In the genomic region with DNA sequence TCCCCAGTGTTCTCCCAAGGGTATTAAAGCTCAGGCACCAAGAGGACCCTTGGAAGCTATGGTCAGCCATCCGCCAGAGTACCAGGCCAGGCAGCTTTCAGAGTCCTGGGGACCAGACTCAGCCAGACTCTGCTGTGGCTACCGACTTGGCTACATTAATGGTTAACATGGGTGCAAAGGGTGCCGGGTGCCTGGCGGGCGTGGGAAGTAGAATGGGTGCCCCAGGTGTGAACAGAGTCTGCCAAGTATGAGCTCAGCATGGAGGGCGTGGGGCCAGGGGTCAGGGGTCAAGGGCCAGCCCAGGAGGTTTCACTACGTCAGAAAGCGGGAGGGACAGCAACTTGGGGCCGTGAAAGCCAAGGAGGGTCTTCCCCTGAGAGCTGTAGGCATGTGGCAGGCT, we compare ENCODE assay signal across 14 mouse cellular contexts. TPM values are rescaled to one million over a fixed set of nuclear protein-coding genes. Genes with fewer than 3 reads are reported as not detected.
DNase-seq lines count a peak whose midpoint lies in the region; ATAC-seq and TF ChIP-seq lines count a peak whose summit lies in the region.
"Had no signal": no experiment of that assay in that cellular context is flagged by ENCODE, and none has a peak within 500 bp of the region (broad histone marks: within the 10 kb centered on the region; RNA-seq: fewer than 3 reads in every experiment).

No protein-coding gene starts in this region.

- 40% methylated on average over 9 of the region's 9 CpGs for whole genome bisulfite sequencing in intestine, postnatal 0 days
- WGBS in liver, postnatal 0 days (ENCODE audit: insufficient replicate concordance) = 54% methylated on average over 9 of the region's 9 CpGs
- WGBS in hindbrain, embryonic 14.5 days = 87% methylated on average over 9 of the region's 9 CpGs
- WGBS in forebrain, postnatal 0 days = 84% methylated on average over 9 of the region's 9 CpGs

- no peak overlapping the region for H3K9ac ChIP-seq in intestine, postnatal 0 days (ENCODE audit: low read depth, low read length)
- no peak overlapping the region for H3K9ac ChIP-seq in liver, postnatal 0 days (replicated peaks)
- no peak overlapping the region for H3K9ac ChIP-seq in hindbrain, embryonic 14.5 days
- no peak overlapping the region for H3K9ac ChIP-seq in forebrain, postnatal 0 days
- H3K9ac ChIP-seq: embryonic facial prominence, embryonic 13.5 days; forebrain, embryonic 13.5 days; hindbrain, embryonic 12.5 days; limb, embryonic 15.5 days; midbrain, embryonic 13.5 days had no signal

- peak overlapping the region; percentile 40; the same call in 1 of the 2 replicates for H3K4me2 ChIP-seq in intestine, postnatal 0 days (replicated peaks; ENCODE audit: low read depth)
- H3K4me2 ChIP-seq in liver, postnatal 0 days (ENCODE audit: low read depth, low read length) = no peak overlapping the region
- no peak overlapping the region for H3K4me2 ChIP-seq in hindbrain, embryonic 14.5 days (replicated peaks)
- no peak overlapping the region for H3K4me2 ChIP-seq in forebrain, postnatal 0 days (ENCODE audit: low read depth)
- H3K4me2 ChIP-seq: embryonic facial prominence, embryonic 13.5 days; forebrain, embryonic 13.5 days; hindbrain, embryonic 12.5 days; limb, embryonic 15.5 days; midbrain, embryonic 13.5 days had no signal

- H3K36me3 ChIP-seq in intestine, postnatal 0 days (ENCODE audit: control insufficient read depth, insufficient read depth) = peaks cover 68% of the 10 kb centered on the region
- H3K36me3 ChIP-seq in liver, postnatal 0 days (replicated peaks; ENCODE audit: insufficient read depth, low read length) = no peaks in the 10 kb centered on the region
- H3K36me3 ChIP-seq in hindbrain, embryonic 14.5 days (replicated peaks; ENCODE audit: control insufficient read depth, insufficient read depth) = peaks cover 14% of the 10 kb centered on the region; the same call in 1 of the 2 replicates
- H3K36me3 ChIP-seq in forebrain, postnatal 0 days (ENCODE audit: insufficient read depth) = peaks cover 49% of the 10 kb centered on the region

- no peaks in the 10 kb centered on the region for H3K27me3 ChIP-seq in intestine, postnatal 0 days (replicated peaks; ENCODE audit: control insufficient read depth, insufficient read depth, low read length)
- no peaks in the 10 kb centered on the region for H3K27me3 ChIP-seq in liver, postnatal 0 days (ENCODE audit: insufficient read depth, low read length)
- no peaks in the 10 kb centered on the region for H3K27me3 ChIP-seq in hindbrain, embryonic 14.5 days (ENCODE audit: control insufficient read depth, insufficient read depth, low read length)
- H3K27me3 ChIP-seq in forebrain, postnatal 0 days (ENCODE audit: insufficient read depth, low read length) = no peaks in the 10 kb centered on the region
- H3K27me3 ChIP-seq: embryonic facial prominence, embryonic 13.5 days; forebrain, embryonic 13.5 days; hindbrain, embryonic 12.5 days; limb, embryonic 15.5 days; midbrain, embryonic 13.5 days had no signal

- TF ChIP-seq EP300 in liver, postnatal 0 days (IDR thresholded peaks at IDR 0.05; ENCODE audit: low read depth) = no peak

- TF ChIP-seq CTCF in intestine, postnatal 0 days (IDR thresholded peaks at IDR 0.05; ENCODE audit: low read depth) = no peak
- no peak for TF ChIP-seq CTCF in liver, postnatal 0 days (IDR thresholded peaks at IDR 0.05; ENCODE audit: low read depth)
- no peak for TF ChIP-seq CTCF in forebrain, postnatal 0 days (IDR thresholded peaks at IDR 0.05; ENCODE audit: low read depth)

- ATAC-seq in erythroid progenitor cell, adult 5-6 weeks (replicated peaks; ENCODE audit: low FRiP score, poor library complexity, severe bottlenecking) = 0 out of 2 replicates have a peak, but pooled peaks have one; percentile 18
- peak; percentile 79 for ATAC-seq in intestine, postnatal 0 days
- ATAC-seq in liver, postnatal 0 days = peak; percentile 96
- ATAC-seq in hindbrain, embryonic 14.5 days (ENCODE audit: low FRiP score) = no peak
- ATAC-seq in forebrain, postnatal 0 days = no peak
- ATAC-seq: forebrain, embryonic 13.5 days; midbrain, embryonic 13.5 days had no signal

- peak overlapping the region; percentile 35; the same call in 1 of the 2 replicates for H3K27ac ChIP-seq in intestine, postnatal 0 days (ENCODE audit: low read depth, low read length)
- no peak overlapping the region for H3K27ac ChIP-seq in liver, postnatal 0 days (ENCODE audit: low read depth)
- H3K27ac ChIP-seq in hindbrain, embryonic 14.5 days = no peak overlapping the region
- H3K27ac ChIP-seq in forebrain, postnatal 0 days (ENCODE audit: low read depth, low read length) = no peak overlapping the region
- H3K27ac ChIP-seq: embryonic facial prominence, embryonic 13.5 days; forebrain, embryonic 13.5 days; hindbrain, embryonic 12.5 days; midbrain, embryonic 13.5 days had no signal

- 0 out of 2 replicates have a peak, but pooled peaks cover 5% of the 10 kb centered on the region for H3K4me1 ChIP-seq in intestine, postnatal 0 days (replicated peaks; ENCODE audit: control insufficient read depth, insufficient read depth, low read length)
- H3K4me1 ChIP-seq in liver, postnatal 0 days (ENCODE audit: insufficient read depth) = peaks cover 10% of the 10 kb centered on the region; the same call in 1 of the 2 replicates
- no peaks in the 10 kb centered on the region for H3K4me1 ChIP-seq in hindbrain, embryonic 14.5 days (replicated peaks; ENCODE audit: control insufficient read depth, insufficient read depth, low read length)
- no peaks in the 10 kb centered on the region for H3K4me1 ChIP-seq in forebrain, postnatal 0 days (ENCODE audit: insufficient read depth)
- H3K4me1 ChIP-seq: forebrain, embryonic 13.5 days; midbrain, embryonic 13.5 days had no signal

- H3K4me3 ChIP-seq in intestine, postnatal 0 days (ENCODE audit: low read depth, low read length) = no peak overlapping the region
- no peak overlapping the region for H3K4me3 ChIP-seq in liver, postnatal 0 days (ENCODE audit: low read depth, low read length)
- H3K4me3 ChIP-seq in hindbrain, embryonic 14.5 days (replicated peaks; ENCODE audit: low read length) = no peak overlapping the region
- no peak overlapping the region for H3K4me3 ChIP-seq in forebrain, postnatal 0 days (ENCODE audit: low read depth, low read length)
- H3K4me3 ChIP-seq: embryonic facial prominence, embryonic 13.5 days; forebrain, embryonic 13.5 days; hindbrain, embryonic 12.5 days; limb, embryonic 15.5 days; midbrain, embryonic 13.5 days had no signal

- no peaks in the 10 kb centered on the region for H3K9me3 ChIP-seq in intestine, postnatal 0 days (ENCODE audit: control insufficient read depth)
- no peaks in the 10 kb centered on the region for H3K9me3 ChIP-seq in liver, postnatal 0 days (ENCODE audit: low read length)
- no peaks in the 10 kb centered on the region for H3K9me3 ChIP-seq in hindbrain, embryonic 14.5 days (ENCODE audit: control insufficient read depth, low read length)
- H3K9me3 ChIP-seq in forebrain, postnatal 0 days (ENCODE audit: low read length) = no peaks in the 10 kb centered on the region
- H3K9me3 ChIP-seq: embryonic facial prominence, embryonic 13.5 days; forebrain, embryonic 13.5 days; hindbrain, embryonic 12.5 days; limb, embryonic 15.5 days; midbrain, embryonic 13.5 days had no signal

- DNase-seq in kidney, postnatal 25 days = peak; percentile 87 to 95
- DNase-seq in liver, postnatal 0 days = peak; percentile 80
- no peak for DNase-seq in hindbrain, embryonic 14.5 days (ENCODE audit: low spot score)
- DNase-seq in forebrain, postnatal 0 days = no peak
- no peak for DNase-seq in urinary bladder, postnatal 14 days (ENCODE audit: low spot score)
- DNase-seq: cerebellum, adult 18-20 months; gastrocnemius, postnatal 25 days had no signal

RNA-seq across cellular contexts. Expression of a gene that starts 16.6 kb away (rescaled TPM):
- total RNA-seq in erythroid progenitor cell, adult 5-6 weeks (2015; ENCODE audit: low replicate concordance) = not detected in 2 replicates
- total RNA-seq in erythroid progenitor cell, adult 5-6 weeks (2017; ENCODE audit: low replicate concordance) = 0.77 TPM in 1 of 2 replicates, not detected in the other
- polyA plus RNA-seq in intestine, postnatal 0 days (2015; fragmentation: Nextera tagmentation; extraction: Ambion mirVana) = 64.4 and 72.0 TPM in 2 replicates
- 2.5 and 2.9 TPM in 2 replicates for polyA plus RNA-seq in liver, postnatal 0 days (2015; fragmentation: Nextera tagmentation; extraction: Ambion mirVana)
- 24.7 and 30.1 TPM in 2 replicates for polyA plus RNA-seq in hindbrain, embryonic 14.5 days (2014; fragmentation: Nextera tagmentation; extraction: Ambion mirVana)
- total RNA-seq in forebrain, postnatal 0 days (2014; rRNA removed) = 57.8 and 63.4 TPM in 2 replicates
- 43.3 and 47.8 TPM in 2 replicates for polyA plus RNA-seq in forebrain, postnatal 0 days (2015; fragmentation: Nextera tagmentation; extraction: Ambion mirVana)

Comparison
In these comparisons a context has a peak if more than half of its experiments do, and no peak if none do; other contexts are left out.
1. ATAC-seq: peak in erythroid progenitor cell, adult 5-6 weeks (single experiment), intestine, postnatal 0 days (single experiment) and liver, postnatal 0 days (single experiment); none in hindbrain, embryonic 14.5 days (single experiment) and forebrain, postnatal 0 days (single experiment).
2. DNase-seq: peak in kidney, postnatal 25 days (2 of 2) and liver, postnatal 0 days (single experiment); none in hindbrain, embryonic 14.5 days (single experiment), forebrain, postnatal 0 days (single experiment) and urinary bladder, postnatal 14 days (single experiment).